Mouse (Mus musculus) MN1 (cell line): ENCODE measurements around the gene Hcrtr2.

Experiments used
- DNase-seq: peaks from one replicate; pipeline ENCODE4 v3.0.0-alpha.2; 2016; ENCODE audit warnings: low spot score

The Hcrtr2 gene

GRCm38 (mm10) chr9:76235945-76236503, 87.6 kb downstream of the Hcrtr2 start:
- peak; percentile 34 for DNase-seq

GRCm38 (mm10) chr9:76234899-76235298, 88.8 kb downstream of the Hcrtr2 start:
- DNase-seq, result no peak

- no peak for DNase-seq
Observed at GRCm38 (mm10) chr9:76230400-76230799, 93.3 kb downstream of the Hcrtr2 start.

GRCm38 (mm10) chr9:76217178-76217975, 106.3 kb downstream of the Hcrtr2 start:
- no peak for DNase-seq

- DNase-seq, result no peak
Observed at GRCm38 (mm10) chr9:76214678-76215077, 109.0 kb downstream of the Hcrtr2 start.

GRCm38 (mm10) chr9:76213557-76213956, 110.1 kb downstream of the Hcrtr2 start, which contains the start of gene Gfral:
Gfral (minus strand) TSS chr9:76213657.
- no peak for DNase-seq

GRCm38 (mm10) chr9:76196917-76197316, 126.7 kb downstream of the Hcrtr2 start:
- DNase-seq, result no peak

GRCm38 (mm10) chr9:76179221-76179620, 144.4 kb downstream of the Hcrtr2 start:
- no peak for DNase-seq
